Mouse (Mus musculus) ES-E14 (cell line): ENCODE results near the gene Ptprg. TPM values are rescaled to one million over a fixed set of nuclear protein-coding genes. Genes with fewer than 3 reads are reported as not detected.

Source experiments
- DNase-seq: peaks from one replicate; pipeline ENCODE4 v3.0.0-alpha.2; 2013; ENCODE audit warnings: low read depth, low spot score
- H3K27ac ChIP-seq: 2 replicates; pipeline ENCODE4 v1.5.1; 2012; ENCODE audit warnings: low read depth, mild to moderate bottlenecking, low read length, moderate library complexity, mixed read lengths; ENCODE audit not compliant: poor library complexity, insufficient read depth, severe bottlenecking
- H3K36me3 ChIP-seq: 2 replicates; pipeline ENCODE4 v1.6.1; 2012; ENCODE audit warnings: mild to moderate bottlenecking, low read length, moderate library complexity, mixed read lengths; ENCODE audit not compliant: control insufficient read depth, poor library complexity, insufficient read depth, severe bottlenecking
- H3K4me1 ChIP-seq, 2 experiments: fragments of 150-350 bp in 1 of 2; sonication (generic) in 1 of 2; 2 replicates each; pipeline ENCODE4 v1.6.1; 2012; ENCODE audit warnings: low read length in 2 of 2, mild to moderate bottlenecking in 1 of 2, mixed read lengths in 1 of 2; ENCODE audit not compliant: control insufficient read depth in 2 of 2, insufficient read depth in 2 of 2, poor library complexity in 1 of 2
- H3K4me3 ChIP-seq, 2 experiments: fragments of 150-350 bp in 1 of 2; sonication (generic) in 1 of 2; 2 replicates each; pipeline ENCODE4 v1.5.1; 2012; ENCODE audit warnings: low read length in 2 of 2, low read depth in 1 of 2, mild to moderate bottlenecking in 1 of 2, mixed read lengths in 1 of 2; ENCODE audit not compliant: insufficient read depth in 1 of 2, poor library complexity in 1 of 2, severe bottlenecking in 1 of 2
- H3K9ac ChIP-seq: 2 replicates; pipeline ENCODE4 v1.6.1; 2012; ENCODE audit warnings: low read depth, mild to moderate bottlenecking, low read length, mixed read lengths; ENCODE audit not compliant: poor library complexity, insufficient read depth, severe bottlenecking
- H3K9me3 ChIP-seq: fragments of 150-350 bp; sonication (generic); 2 replicates; pipeline ENCODE4 v1.6.1; 2012; ENCODE audit warnings: low read depth, mild to moderate bottlenecking, low read length; ENCODE audit not compliant: control insufficient read depth, insufficient read depth
- CHD2 ChIP-seq: IDR thresholded peaks from 2 replicates; pipeline ENCODE4 v1.6.1; 2014; ENCODE audit warnings: mild to moderate bottlenecking, low read depth, low read length, inconsistent platforms
- HCFC1 ChIP-seq: IDR thresholded peaks from 2 replicates; pipeline ENCODE4 v1.6.1; 2012; ENCODE audit warnings: low read length, inconsistent platforms, borderline replicate concordance; ENCODE audit not compliant: insufficient read depth
- MAFK ChIP-seq: IDR thresholded peaks from 2 replicates; pipeline ENCODE4 v1.6.1; 2014; ENCODE audit warnings: mild to moderate bottlenecking, low read depth, low read length, inconsistent platforms; ENCODE audit not compliant: insufficient read depth
- ZC3H11A ChIP-seq: IDR thresholded peaks from 2 replicates; pipeline ENCODE4 v1.6.1; 2012; ENCODE audit warnings: low read depth, mild to moderate bottlenecking, inconsistent platforms, low read length, borderline replicate concordance
- ZNF384 ChIP-seq: IDR thresholded peaks from 2 replicates; pipeline ENCODE4 v1.6.1; 2012; ENCODE audit warnings: low read depth, low read length, inconsistent platforms
- in situ Hi-C, 2 experiments: fragments of 600-800 bp; cut with MboI; formaldehyde crosslinking; loops; one replicate each; pipeline ENCODE4 v1.15.1; 2025; ENCODE audit warnings: low sequenced_read_pairs in 2 of 2, inconsistent platforms in 1 of 2; ENCODE audit not compliant: unreplicated experiment in 2 of 2
- total RNA-seq: library from RNA; depleted of rRNA; stranded (reverse); fragments of 300-350 nt; gene quantifications from 2 replicates; pipeline ENCODE4 v1.2.3, GENCODE M21; 2012

Gene Ptprg
- total RNA-seq, 1 experiment: 59.8 TPM

DNA sequence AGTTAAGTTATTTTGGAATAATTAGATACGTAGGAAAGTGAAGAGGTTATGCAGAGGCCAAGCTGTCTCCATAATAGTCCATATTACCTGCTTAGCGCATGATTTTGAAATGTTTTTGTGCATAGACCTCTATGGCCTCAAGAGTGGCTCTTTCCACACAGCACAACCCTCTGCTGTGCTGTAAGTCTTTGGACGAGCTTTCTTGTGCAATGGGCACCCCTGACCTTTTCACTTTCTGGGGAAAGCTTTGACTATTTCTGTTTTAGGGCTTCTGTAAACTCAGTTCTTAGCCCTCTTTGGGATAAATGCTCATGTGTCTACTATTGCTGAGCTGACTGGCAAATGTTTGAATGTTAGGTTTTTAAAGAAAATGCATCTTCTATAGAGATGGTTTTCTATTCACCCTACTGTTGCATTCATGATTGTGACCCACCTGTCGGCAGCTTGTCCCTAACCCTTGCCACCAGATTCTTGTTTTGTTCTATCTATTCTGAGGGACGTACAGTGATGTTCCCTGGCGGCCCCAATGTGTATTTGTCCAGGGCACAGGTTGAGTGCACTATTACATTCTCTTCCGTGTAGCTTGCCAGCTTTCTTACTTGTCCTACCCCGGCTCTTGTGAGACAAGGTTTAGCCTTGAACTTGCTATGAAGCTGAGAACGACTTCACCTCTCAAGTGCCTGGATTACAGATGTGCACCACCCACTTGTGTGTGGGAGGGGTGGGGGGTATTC is 148.4 kb downstream of the Ptprg start:
- no peak for DNase-seq
- Histone ChIP-seq H3K9me3 (no peaks in the 10 kb centered on the region), H3K36me3 (no peaks in the 10 kb centered on the region), H3K4me3 (no peak overlapping the region), H3K27ac (no peak overlapping the region), H3K9ac (no peak overlapping the region), H3K4me1 (peaks cover 3 to 19% of the 10 kb centered on the region in 2 experiments)
- TF ChIP-seq MAFK (no peak), ZNF384 (no peak), CHD2 (no peak), HCFC1 (no peak), ZC3H11A (no peak)
- in situ Hi-C loops: no loop called here

DNA sequence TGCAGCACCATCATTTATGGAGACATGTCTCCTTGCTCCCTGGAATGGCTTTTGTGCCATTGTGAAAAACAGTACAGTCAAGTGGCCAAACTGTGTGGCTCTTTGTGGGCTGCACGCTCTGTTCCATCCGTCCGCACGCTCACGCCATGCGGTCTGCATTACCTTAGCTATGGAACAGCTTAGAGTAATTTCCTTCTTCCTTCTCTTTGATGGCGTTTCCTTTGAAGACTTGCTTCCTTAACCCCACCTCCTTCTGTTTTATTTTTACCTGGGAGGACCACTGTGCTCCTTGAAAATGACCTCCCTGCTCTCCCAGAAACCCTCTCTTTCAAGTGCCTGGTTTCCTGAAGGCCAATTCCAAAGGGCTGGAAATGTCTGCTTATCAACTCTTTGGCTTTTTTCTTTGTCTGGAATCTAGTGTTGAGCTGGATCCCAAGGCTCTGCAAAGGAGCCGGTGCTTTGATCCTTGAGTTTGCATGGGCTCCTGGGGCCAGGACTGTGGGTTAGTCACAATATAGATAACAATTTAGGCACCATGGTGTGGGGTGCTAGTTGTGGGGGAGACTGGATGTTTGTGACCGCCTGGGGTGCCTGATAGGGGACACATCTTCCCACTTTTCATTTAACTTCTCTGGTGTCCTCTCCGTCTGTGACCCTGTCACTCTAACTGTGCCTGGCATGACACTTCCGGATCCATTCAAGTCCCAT is 149.6 kb downstream of the Ptprg start:
- TF ChIP-seq MAFK (no peak), CHD2 (no peak), ZNF384 (no peak), HCFC1 (no peak), ZC3H11A (no peak)
- Histone ChIP-seq H3K27ac (no peak overlapping the region), H3K9ac (no peak overlapping the region), H3K4me3 (no peak overlapping the region), H3K4me1 (peaks cover 3 to 17% of the 10 kb centered on the region in 2 experiments), H3K9me3 (no peaks in the 10 kb centered on the region), H3K36me3 (no peaks in the 10 kb centered on the region)
- peak; percentile 60 for DNase-seq
- in situ Hi-C loops: no loop called here

DNA sequence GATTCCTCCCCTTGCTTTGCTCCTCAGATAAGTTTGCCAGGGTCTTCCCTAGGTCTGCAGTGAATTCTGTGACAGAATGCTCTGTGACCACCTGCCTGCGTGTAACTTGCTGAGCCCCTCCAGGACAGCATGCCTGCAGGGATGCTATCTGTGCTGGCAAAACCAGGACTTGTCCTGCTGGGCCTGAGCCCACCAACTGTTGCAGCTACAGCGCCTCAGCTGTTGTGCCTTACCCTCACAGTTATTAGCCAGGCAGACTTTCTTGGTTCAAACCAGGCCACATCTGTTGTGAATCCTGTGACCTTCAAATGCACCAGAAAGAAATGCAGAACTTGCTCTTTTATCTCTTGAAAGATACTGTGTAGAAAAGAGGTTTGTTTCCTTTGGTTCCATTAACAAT is 151.5 kb downstream of the Ptprg start:
- H3K27ac ChIP-seq: no peak overlapping the region
- DNase-seq: no peak
- no peak overlapping the region for H3K4me3 ChIP-seq
- TF ChIP-seq MAFK: no peak
- TF ChIP-seq ZNF384: no peak
- no peak for TF ChIP-seq HCFC1
- TF ChIP-seq ZC3H11A: no peak
- no peak for TF ChIP-seq CHD2
- H3K9me3 ChIP-seq: no peaks in the 10 kb centered on the region
- H3K4me1 ChIP-seq: peaks cover 3 to 12% of the 10 kb centered on the region in 2 experiments
- H3K9ac ChIP-seq: no peak overlapping the region
- in situ Hi-C loops: no loop called here
- H3K36me3 ChIP-seq: no peaks in the 10 kb centered on the region

GRCm38 (mm10) chr14:11709352-11709751 is 156.0 kb downstream of the Ptprg start:
- DNase-seq: no peak
- Histone ChIP-seq H3K9ac (no peak overlapping the region), H3K27ac (no peak overlapping the region), H3K4me3 (no peak overlapping the region), H3K4me1 (peaks cover 3 to 6% of the 10 kb centered on the region in 2 experiments; a peak in 3 of 4 replicates), H3K36me3 (no peaks in the 10 kb centered on the region), H3K9me3 (no peaks in the 10 kb centered on the region)
- TF ChIP-seq ZC3H11A (no peak), ZNF384 (no peak), CHD2 (no peak), HCFC1 (no peak), MAFK (no peak)
- in situ Hi-C loops: no loop called here
